Mouse (Mus musculus): ENCODE results near the gene Nrl. TPM values are rescaled to one million over a fixed set of nuclear protein-coding genes. Genes with fewer than 3 reads are reported as not detected.
A peak's percentile ranks its signal among the peaks of the same experiment; 100 is the strongest.

Gene Nrl
- total and polyA plus RNA-seq, 2 experiments from 2014 or later = 0.57 to 1.5 TPM

GRCm38 (mm10) chr14:55477829-55478228 is 47.0 kb downstream of the Nrl start:
- TF ChIP-seq CTCF (IDR thresholded peaks at IDR 0.05) = no peak
- 97% methylated on average over 5 of the region's 5 CpGs for WGBS
- H3K36me3 ChIP-seq (ENCODE audit: insufficient read depth, low read length) = no peaks in the 10 kb centered on the region
- no peak overlapping the region for H3K4me2 ChIP-seq (ENCODE audit: low read depth, low read length, poor library complexity, severe bottlenecking)
- H3K9ac ChIP-seq (replicated peaks; ENCODE audit: low read length, poor library complexity, severe bottlenecking) = no peak overlapping the region
- no peaks in the 10 kb centered on the region for H3K9me3 ChIP-seq (ENCODE audit: low read length)
- DNase-seq (ENCODE audit: low spot score) (no peak), ATAC-seq (ENCODE audit: low FRiP score) (no peak)
- no peaks in the 10 kb centered on the region for H3K27me3 ChIP-seq (ENCODE audit: insufficient read depth, low read length)
- H3K4me1 ChIP-seq (ENCODE audit: insufficient read depth, low read length) = no peaks in the 10 kb centered on the region; the same call in 1 of the 2 replicates
- no peak overlapping the region for H3K4me3 ChIP-seq (ENCODE audit: low read depth, low read length)
- no peak overlapping the region for H3K27ac ChIP-seq (ENCODE audit: low read depth, low read length)

DNA sequence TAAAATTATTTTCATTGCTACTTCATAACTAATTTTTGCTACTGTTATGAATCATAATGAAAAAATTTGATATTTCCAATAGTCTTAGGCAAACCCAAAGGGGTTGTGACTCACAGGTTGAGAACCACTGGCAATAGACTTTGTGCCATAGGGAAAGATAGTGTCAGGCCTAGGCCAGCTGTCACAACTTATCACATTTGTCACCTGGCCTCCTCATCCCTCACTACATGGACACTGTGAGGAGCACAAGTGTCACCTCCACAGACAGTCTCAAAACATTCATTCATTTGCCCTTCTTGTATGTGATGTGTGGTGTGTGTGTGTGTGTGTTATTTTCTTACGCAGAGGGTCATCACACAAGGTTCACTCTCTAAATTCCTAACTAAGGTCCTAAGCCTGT is 47.4 kb downstream of the Nrl start:
- Histone ChIP-seq H3K27ac (ENCODE audit: low read depth, low read length) (no peak overlapping the region), H3K4me1 (ENCODE audit: insufficient read depth, low read length) (no peaks in the 10 kb centered on the region; the same call in 1 of the 2 replicates), H3K9ac (replicated peaks; ENCODE audit: low read length, poor library complexity, severe bottlenecking) (no peak overlapping the region), H3K36me3 (ENCODE audit: insufficient read depth, low read length) (no peaks in the 10 kb centered on the region), H3K4me3 (ENCODE audit: low read depth, low read length) (no peak overlapping the region), H3K9me3 (ENCODE audit: low read length) (no peaks in the 10 kb centered on the region), H3K4me2 (ENCODE audit: low read depth, low read length, poor library complexity, severe bottlenecking) (no peak overlapping the region), H3K27me3 (ENCODE audit: insufficient read depth, low read length) (no peaks in the 10 kb centered on the region)
- ATAC-seq (ENCODE audit: low FRiP score) = no peak
- WGBS = 100% methylated on average over 1 of the region's 1 CpGs
- no peak for TF ChIP-seq CTCF (IDR thresholded peaks at IDR 0.05)
- no peak for DNase-seq (ENCODE audit: low spot score)

GRCm38 (mm10) chr14:55475654-55476053 is 49.1 kb downstream of the Nrl start:
- H3K27me3 ChIP-seq (ENCODE audit: insufficient read depth, low read length) = no peaks in the 10 kb centered on the region
- H3K4me2 ChIP-seq (ENCODE audit: low read depth, low read length, poor library complexity, severe bottlenecking) = no peak overlapping the region
- no peak overlapping the region for H3K27ac ChIP-seq (ENCODE audit: low read depth, low read length)
- 64% methylated on average over 2 of the region's 2 CpGs for WGBS
- DNase-seq (ENCODE audit: low spot score) (no peak), ATAC-seq (ENCODE audit: low FRiP score) (no peak)
- H3K9me3 ChIP-seq (ENCODE audit: low read length) = no peaks in the 10 kb centered on the region
- TF ChIP-seq CTCF (IDR thresholded peaks at IDR 0.05) = no peak
- H3K4me3 ChIP-seq (ENCODE audit: low read depth, low read length) = no peak overlapping the region
- H3K36me3 ChIP-seq (ENCODE audit: insufficient read depth, low read length) = no peaks in the 10 kb centered on the region
- H3K4me1 ChIP-seq (ENCODE audit: insufficient read depth, low read length) = no peaks in the 10 kb centered on the region; the same call in 1 of the 2 replicates
- no peak overlapping the region for H3K9ac ChIP-seq (replicated peaks; ENCODE audit: low read length, poor library complexity, severe bottlenecking)

DNA sequence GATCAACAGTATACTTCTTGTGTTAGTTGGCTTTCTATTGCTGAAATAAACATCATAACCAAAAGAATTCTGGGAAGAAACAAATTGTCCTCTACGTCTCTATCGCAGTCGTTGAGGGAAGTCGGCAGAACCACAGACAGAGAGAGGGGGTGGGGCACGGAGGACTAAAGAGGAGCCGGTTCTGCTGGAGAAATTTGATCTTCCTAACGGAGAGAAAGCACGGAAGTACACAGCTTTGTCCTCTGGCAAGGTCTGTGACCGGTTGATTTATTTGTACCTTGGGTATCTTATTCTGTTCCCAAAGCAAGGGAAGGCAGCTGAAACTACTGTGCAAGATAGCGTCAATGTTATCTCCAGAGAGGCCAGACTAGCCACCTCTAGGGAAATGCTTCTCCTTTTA is 54.0 kb downstream of the Nrl start:
- ATAC-seq (ENCODE audit: low FRiP score) (no peak), DNase-seq (ENCODE audit: low spot score) (no peak)
- Histone ChIP-seq H3K9ac (replicated peaks; ENCODE audit: low read length, poor library complexity, severe bottlenecking) (peak overlapping the region; percentile 8; the same call in 1 of the 2 replicates), H3K36me3 (ENCODE audit: insufficient read depth, low read length) (no peaks in the 10 kb centered on the region), H3K27me3 (ENCODE audit: insufficient read depth, low read length) (no peaks in the 10 kb centered on the region), H3K27ac (ENCODE audit: low read depth, low read length) (no peak overlapping the region), H3K9me3 (ENCODE audit: low read length) (no peaks in the 10 kb centered on the region), H3K4me3 (ENCODE audit: low read depth, low read length) (no peak overlapping the region), H3K4me2 (ENCODE audit: low read depth, low read length, poor library complexity, severe bottlenecking) (no peak overlapping the region), H3K4me1 (ENCODE audit: insufficient read depth, low read length) (no peaks in the 10 kb centered on the region)
- 12% methylated on average over 10 of the region's 10 CpGs for WGBS
- no peak for TF ChIP-seq CTCF (IDR thresholded peaks at IDR 0.05)

DNA sequence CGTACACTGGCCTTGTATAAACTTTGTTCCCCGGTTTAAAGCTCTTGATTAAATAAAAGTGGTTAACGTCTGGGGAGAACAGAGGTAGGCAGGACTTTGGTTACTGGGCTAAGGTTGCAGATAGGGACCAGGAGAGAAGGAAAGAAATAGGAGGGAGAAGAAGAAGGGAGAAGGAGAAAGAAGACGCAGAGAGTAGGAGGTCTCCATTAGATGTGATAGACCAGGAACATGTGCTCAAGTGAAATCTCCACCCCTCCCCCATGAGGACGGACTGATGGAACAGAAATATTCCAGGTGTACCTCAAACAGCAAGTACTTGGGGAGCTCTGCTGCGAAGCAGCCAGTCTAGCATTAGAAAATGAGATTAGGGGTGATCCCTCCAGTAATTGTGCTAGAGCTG is 55.0 kb downstream of the Nrl start:
- WGBS = 86% methylated on average over 6 of the region's 6 CpGs

DNA sequence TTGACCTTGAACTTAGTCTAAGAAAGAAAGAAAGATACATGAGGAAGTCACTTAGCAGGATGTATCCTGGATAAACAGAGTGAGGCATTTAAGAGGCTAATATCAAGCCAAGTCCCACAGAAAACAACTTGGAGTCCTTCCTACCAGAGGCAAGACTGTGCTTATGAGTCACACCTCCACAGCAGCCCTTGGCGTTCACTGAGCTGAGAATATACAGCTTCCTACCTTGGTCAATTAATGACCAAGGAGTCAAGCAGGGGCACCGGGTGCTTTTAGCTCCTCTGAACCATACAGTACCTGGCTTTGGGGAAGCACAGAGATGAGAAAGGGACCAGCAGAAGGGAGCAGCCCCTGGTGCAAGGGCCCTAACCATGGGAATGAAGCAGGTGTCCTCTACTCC is 55.7 kb downstream of the Nrl start:
- WGBS = 77% methylated on average over 2 of the region's 2 CpGs
- Histone ChIP-seq H3K4me1 (ENCODE audit: insufficient read depth, low read length) (no peaks in the 10 kb centered on the region), H3K9ac (replicated peaks; ENCODE audit: low read length, poor library complexity, severe bottlenecking) (no peak overlapping the region), H3K9me3 (ENCODE audit: low read length) (no peaks in the 10 kb centered on the region), H3K27me3 (ENCODE audit: insufficient read depth, low read length) (no peaks in the 10 kb centered on the region), H3K36me3 (ENCODE audit: insufficient read depth, low read length) (no peaks in the 10 kb centered on the region), H3K4me3 (ENCODE audit: low read depth, low read length) (no peak overlapping the region), H3K4me2 (ENCODE audit: low read depth, low read length, poor library complexity, severe bottlenecking) (no peak overlapping the region), H3K27ac (ENCODE audit: low read depth, low read length) (no peak overlapping the region)
- no peak for TF ChIP-seq CTCF (IDR thresholded peaks at IDR 0.05)
- no peak for ATAC-seq (ENCODE audit: low FRiP score)
- DNase-seq (ENCODE audit: low spot score) = no peak

More for the DNA sequence above, 55.0 kb downstream of the Nrl start:
- no peak for DNase-seq (ENCODE audit: low spot score)
- Histone ChIP-seq H3K9ac (replicated peaks; ENCODE audit: low read length, poor library complexity, severe bottlenecking) (no peak overlapping the region), H3K4me1 (ENCODE audit: insufficient read depth, low read length) (no peaks in the 10 kb centered on the region), H3K27ac (ENCODE audit: low read depth, low read length) (no peak overlapping the region), H3K27me3 (ENCODE audit: insufficient read depth, low read length) (no peaks in the 10 kb centered on the region), H3K4me2 (ENCODE audit: low read depth, low read length, poor library complexity, severe bottlenecking) (no peak overlapping the region), H3K4me3 (ENCODE audit: low read depth, low read length) (no peak overlapping the region), H3K9me3 (ENCODE audit: low read length) (no peaks in the 10 kb centered on the region), H3K36me3 (ENCODE audit: insufficient read depth, low read length) (no peaks in the 10 kb centered on the region)
- no peak for ATAC-seq (ENCODE audit: low FRiP score)
- TF ChIP-seq CTCF (IDR thresholded peaks at IDR 0.05) = no peak

Other genes starting within 250 kb of the Nrl start
- 10.0 and 13.8 TPM in 2 replicates for gene Dhrs4, start 46.2 kb downstream of the Nrl start, total RNA-seq (2014; rRNA removed)
- gene Dhrs4, start 46.2 kb downstream of the Nrl start, polyA plus RNA-seq (2015; fragmentation: Nextera tagmentation; extraction: Ambion mirVana) = 18.0 and 19.4 TPM in 2 replicates
- 118 and 166 TPM in 2 replicates for gene Carmil3, start 34.3 kb downstream of the Nrl start, total RNA-seq (2014; rRNA removed)
- 33.3 and 37.6 TPM in 2 replicates for gene Carmil3, start 34.3 kb downstream of the Nrl start, polyA plus RNA-seq (2015; fragmentation: Nextera tagmentation; extraction: Ambion mirVana)
- gene Cpne6, start 14.5 kb downstream of the Nrl start, total RNA-seq (2014; rRNA removed) = 9.4 and 14.7 TPM in 2 replicates
- 12.3 and 15.0 TPM in 2 replicates for gene Cpne6, start 14.5 kb downstream of the Nrl start, polyA plus RNA-seq (2015; fragmentation: Nextera tagmentation; extraction: Ambion mirVana)
- 27.8 and 29.1 TPM in 2 replicates for gene Pck2, start 15.3 kb upstream of the Nrl start, total RNA-seq (2014; rRNA removed)
- gene Pck2, start 15.3 kb upstream of the Nrl start, polyA plus RNA-seq (2015; fragmentation: Nextera tagmentation; extraction: Ambion mirVana) = 18.2 and 21.6 TPM in 2 replicates
- gene Dcaf11, start 35.0 kb upstream of the Nrl start, total RNA-seq (2014; rRNA removed) = 98.3 and 103 TPM in 2 replicates
- 102 and 114 TPM in 2 replicates for gene Dcaf11, start 35.0 kb upstream of the Nrl start, polyA plus RNA-seq (2015; fragmentation: Nextera tagmentation; extraction: Ambion mirVana)
- 5.4 TPM in 1 of 2 replicates, not detected in the other for gene A730061H03Rik, start 35.4 kb upstream of the Nrl start, total RNA-seq (2014; rRNA removed)
- gene A730061H03Rik, start 35.4 kb upstream of the Nrl start, polyA plus RNA-seq (2015; fragmentation: Nextera tagmentation; extraction: Ambion mirVana) = 0.69 TPM in 1 of 2 replicates, not detected in the other
- gene Fitm1, start 50.6 kb upstream of the Nrl start, total RNA-seq (2014; rRNA removed) = 0.33 and 0.80 TPM in 2 replicates
- 0.16 and 0.17 TPM in 2 replicates for gene Fitm1, start 50.6 kb upstream of the Nrl start, polyA plus RNA-seq (2015; fragmentation: Nextera tagmentation; extraction: Ambion mirVana)
- 119 and 147 TPM in 2 replicates for gene Psme1, start 53.1 kb upstream of the Nrl start, total RNA-seq (2014; rRNA removed)
- gene Psme1, start 53.1 kb upstream of the Nrl start, polyA plus RNA-seq (2015; fragmentation: Nextera tagmentation; extraction: Ambion mirVana) = 268 and 288 TPM in 2 replicates
- 36.3 and 38.9 TPM in 2 replicates for gene Emc9, start 60.3 kb upstream of the Nrl start, total RNA-seq (2014; rRNA removed)
- 74.3 and 78.8 TPM in 2 replicates for gene Emc9, start 60.3 kb upstream of the Nrl start, polyA plus RNA-seq (2015; fragmentation: Nextera tagmentation; extraction: Ambion mirVana)
- 62.8 and 69.6 TPM in 2 replicates for gene Psme2, start 66.1 kb upstream of the Nrl start, total RNA-seq (2014; rRNA removed)
- gene Psme2, start 66.1 kb upstream of the Nrl start, polyA plus RNA-seq (2015; fragmentation: Nextera tagmentation; extraction: Ambion mirVana) = 157 and 184 TPM in 2 replicates
- 19.8 and 26.7 TPM in 2 replicates for gene Rnf31, start 66.7 kb upstream of the Nrl start, total RNA-seq (2014; rRNA removed)
- 20.4 and 23.0 TPM in 2 replicates for gene Rnf31, start 66.7 kb upstream of the Nrl start, polyA plus RNA-seq (2015; fragmentation: Nextera tagmentation; extraction: Ambion mirVana)
- 17.1 and 18.2 TPM in 2 replicates for gene Irf9, start 78.6 kb upstream of the Nrl start, total RNA-seq (2014; rRNA removed)
- gene Irf9, start 78.6 kb upstream of the Nrl start, polyA plus RNA-seq (2015; fragmentation: Nextera tagmentation; extraction: Ambion mirVana) = 7.4 and 8.3 TPM in 2 replicates
- 6.0 and 11.1 TPM in 2 replicates for gene Rec8, start 93.1 kb upstream of the Nrl start, total RNA-seq (2014; rRNA removed)
- gene Rec8, start 93.1 kb upstream of the Nrl start, polyA plus RNA-seq (2015; fragmentation: Nextera tagmentation; extraction: Ambion mirVana) = 7.6 and 8.7 TPM in 2 replicates
- 109 and 122 TPM in 2 replicates for gene Ipo4, start 111.0 kb upstream of the Nrl start, total RNA-seq (2014; rRNA removed)
- gene Ipo4, start 111.0 kb upstream of the Nrl start, polyA plus RNA-seq (2015; fragmentation: Nextera tagmentation; extraction: Ambion mirVana) = 104 and 112 TPM in 2 replicates
- 6.3 and 6.7 TPM in 2 replicates for gene Gm49378, start 112.9 kb upstream of the Nrl start, total RNA-seq (2014; rRNA removed)
- 2.3 and 2.8 TPM in 2 replicates for gene Gm49378, start 112.9 kb upstream of the Nrl start, polyA plus RNA-seq (2015; fragmentation: Nextera tagmentation; extraction: Ambion mirVana)
- 47.7 and 60.3 TPM in 2 replicates for gene Tm9sf1, start 118.8 kb upstream of the Nrl start, total RNA-seq (2014; rRNA removed)
- gene Tm9sf1, start 118.8 kb upstream of the Nrl start, polyA plus RNA-seq (2015; fragmentation: Nextera tagmentation; extraction: Ambion mirVana) = 48.2 and 54.3 TPM in 2 replicates
- gene Tssk4, start 125.2 kb upstream of the Nrl start, total RNA-seq (2014; rRNA removed) = 0.14 and 0.16 TPM in 2 replicates
- 0.28 and 0.36 TPM in 2 replicates for gene Tssk4, start 125.2 kb upstream of the Nrl start, polyA plus RNA-seq (2015; fragmentation: Nextera tagmentation; extraction: Ambion mirVana)
- gene Mdp1, start 135.5 kb upstream of the Nrl start, total RNA-seq (2014; rRNA removed) = 46.7 and 53.7 TPM in 2 replicates
- gene Mdp1, start 135.5 kb upstream of the Nrl start, polyA plus RNA-seq (2015; fragmentation: Nextera tagmentation; extraction: Ambion mirVana) = 77.9 and 82.2 TPM in 2 replicates
- 19.9 and 24.4 TPM in 2 replicates for gene Gmpr2, start 147.0 kb upstream of the Nrl start, total RNA-seq (2014; rRNA removed)
- 35.5 and 36.7 TPM in 2 replicates for gene Gmpr2, start 147.0 kb upstream of the Nrl start, polyA plus RNA-seq (2015; fragmentation: Nextera tagmentation; extraction: Ambion mirVana)
- 129 and 133 TPM in 2 replicates for gene Nedd8, start 147.1 kb upstream of the Nrl start, total RNA-seq (2014; rRNA removed)
- gene Nedd8, start 147.1 kb upstream of the Nrl start, polyA plus RNA-seq (2015; fragmentation: Nextera tagmentation; extraction: Ambion mirVana) = 569 and 590 TPM in 2 replicates
- 14.6 and 15.7 TPM in 2 replicates for gene Tinf2, start 156.8 kb upstream of the Nrl start, total RNA-seq (2014; rRNA removed)
- gene Tinf2, start 156.8 kb upstream of the Nrl start, polyA plus RNA-seq (2015; fragmentation: Nextera tagmentation; extraction: Ambion mirVana) = 19.9 and 23.6 TPM in 2 replicates
- 0.16 and 0.38 TPM in 2 replicates for gene Tgm1, start 188.9 kb upstream of the Nrl start, total RNA-seq (2014; rRNA removed)
- gene Tgm1, start 188.9 kb upstream of the Nrl start, polyA plus RNA-seq (2015; fragmentation: Nextera tagmentation; extraction: Ambion mirVana) = 0.14 and 0.18 TPM in 2 replicates
- 75.1 and 94.5 TPM in 2 replicates for gene Rabggta, start 197.3 kb upstream of the Nrl start, total RNA-seq (2014; rRNA removed)
- 61.9 and 62.6 TPM in 2 replicates for gene Rabggta, start 197.3 kb upstream of the Nrl start, polyA plus RNA-seq (2015; fragmentation: Nextera tagmentation; extraction: Ambion mirVana)
- 75.1 and 94.0 TPM in 2 replicates for gene Dhrs1, start 220.7 kb upstream of the Nrl start, total RNA-seq (2014; rRNA removed)
- gene Dhrs1, start 220.7 kb upstream of the Nrl start, polyA plus RNA-seq (2015; fragmentation: Nextera tagmentation; extraction: Ambion mirVana) = 72.0 and 73.3 TPM in 2 replicates
- 22.0 and 30.4 TPM in 2 replicates for gene Nop9, start 220.7 kb upstream of the Nrl start, total RNA-seq (2014; rRNA removed)
- 17.3 and 17.8 TPM in 2 replicates for gene Nop9, start 220.7 kb upstream of the Nrl start, polyA plus RNA-seq (2015; fragmentation: Nextera tagmentation; extraction: Ambion mirVana)
- gene Cideb, start 233.5 kb upstream of the Nrl start, total RNA-seq (2014; rRNA removed) = 0.66 and 2.6 TPM in 2 replicates
- 0.25 and 1.1 TPM in 2 replicates for gene Cideb, start 233.5 kb upstream of the Nrl start, polyA plus RNA-seq (2015; fragmentation: Nextera tagmentation; extraction: Ambion mirVana)
- gene Ltb4r2, start 236.4 kb upstream of the Nrl start, total RNA-seq (2014; rRNA removed) = 0.38 and 1.6 TPM in 2 replicates
- 0.43 and 0.60 TPM in 2 replicates for gene Ltb4r2, start 236.4 kb upstream of the Nrl start, polyA plus RNA-seq (2015; fragmentation: Nextera tagmentation; extraction: Ambion mirVana)
- 0.88 and 1.8 TPM in 2 replicates for gene Ltb4r1, start 241.0 kb upstream of the Nrl start, total RNA-seq (2014; rRNA removed)
- gene Ltb4r1, start 241.0 kb upstream of the Nrl start, polyA plus RNA-seq (2015; fragmentation: Nextera tagmentation; extraction: Ambion mirVana) = 0.94 and 1.1 TPM in 2 replicates

All from midbrain, postnatal 0 days (tissue).